Mouse (Mus musculus) brain, embryonic 14.5 days (tissue): ENCODE measurements around the gene Cngb1.

ENCODE experiments used
- CTCF ChIP-seq: fragments of 200-500 bp; IDR thresholded peaks from 2 replicates; pipeline ENCODE4 v1.5.1; 2012; ENCODE audit warnings: inconsistent platforms, mild to moderate bottlenecking, moderate library complexity, borderline replicate concordance; ENCODE audit not compliant: insufficient read depth, insufficient read length; ENCODE audit errors: extremely low read depth
- POLR2A ChIP-seq: fragments of 200-500 bp; IDR thresholded peaks from 2 replicates; pipeline ENCODE4 v1.6.1; 2012; ENCODE audit warnings: mild to moderate bottlenecking, inconsistent platforms, borderline replicate concordance; ENCODE audit not compliant: poor library complexity, insufficient read depth, insufficient read length, severe bottlenecking; ENCODE audit errors: extremely low read depth

GRCm38 (mm10) chr8:95202649-95203275 lies 103.6 kb downstream of the Cngb1 start, which contains the start of gene Kifc3:
- no peak for TF ChIP-seq POLR2A
- no peak for TF ChIP-seq CTCF
